Mouse (Mus musculus) retina, postnatal 1 day (tissue): ENCODE measurements around the gene Pik3r4.
A peak's percentile ranks its signal among the peaks of the same experiment; 100 is the strongest.

Experiments used
- DNase-seq: peaks from one replicate; pipeline ENCODE4 v3.0.0-alpha.2; 2012

The Pik3r4 gene

GRCm38 (mm10) chr9:105697764-105698396 is 55.1 kb downstream of the Pik3r4 start:
- DNase-seq: no peak

- no peak for DNase-seq
Measured at GRCm38 (mm10) chr9:105700702-105701101, 57.9 kb downstream of the Pik3r4 start.

DNA sequence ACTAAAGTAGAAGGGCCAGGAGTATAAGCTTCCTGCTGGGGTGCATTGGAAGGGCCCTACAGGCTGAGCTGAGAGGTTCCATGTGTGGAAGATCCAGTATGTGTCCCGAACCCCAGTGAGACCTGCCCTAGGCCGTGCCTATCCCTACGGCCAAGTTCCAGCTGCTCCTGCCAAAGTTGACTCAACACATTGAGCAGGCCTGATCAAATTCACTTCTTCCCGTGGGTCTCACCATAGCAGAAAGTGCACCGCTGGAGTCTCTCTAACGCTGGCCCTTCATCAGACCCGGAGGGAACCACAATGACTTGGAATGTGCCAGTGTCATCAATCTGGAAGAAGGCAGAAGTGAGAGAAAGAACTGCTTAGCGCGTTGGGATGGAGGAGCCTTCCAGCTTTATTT is 59.2 kb downstream of the Pik3r4 start:
- no peak for DNase-seq

DNA sequence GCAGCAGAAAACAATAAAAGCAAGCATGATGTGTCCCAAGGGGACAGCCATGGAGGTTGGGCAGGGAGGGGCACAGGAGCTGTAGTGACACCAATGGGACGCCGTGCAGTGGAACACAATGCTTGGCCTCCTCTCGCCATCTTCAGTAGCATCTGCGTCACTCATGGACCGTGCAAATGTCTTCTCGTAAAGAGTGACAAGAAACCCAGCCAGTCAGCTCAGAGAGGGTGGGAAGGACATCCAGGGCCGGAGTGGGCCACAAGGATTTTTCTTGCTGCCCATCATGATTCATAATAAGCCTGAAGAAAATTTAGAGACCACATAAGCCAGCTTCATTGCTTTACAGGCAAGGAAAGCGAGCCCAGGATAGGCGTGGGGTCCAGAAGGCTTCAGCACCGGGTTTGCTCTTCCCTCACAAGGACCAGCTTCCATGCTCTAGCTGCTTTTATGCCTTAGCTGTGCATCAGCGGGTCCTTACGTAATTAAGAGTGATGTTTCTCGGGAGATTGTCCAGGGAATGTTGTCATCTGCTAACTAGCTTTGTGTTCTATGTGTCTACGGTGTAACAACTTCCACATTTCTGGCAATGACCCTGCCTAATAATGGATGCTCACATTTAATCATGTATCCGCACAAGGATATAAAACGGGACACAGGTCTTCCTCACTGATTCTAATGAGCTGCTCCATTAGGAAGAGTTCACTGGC is 61.6 kb downstream of the Pik3r4 start:
- peak; percentile 24 for DNase-seq

DNA sequence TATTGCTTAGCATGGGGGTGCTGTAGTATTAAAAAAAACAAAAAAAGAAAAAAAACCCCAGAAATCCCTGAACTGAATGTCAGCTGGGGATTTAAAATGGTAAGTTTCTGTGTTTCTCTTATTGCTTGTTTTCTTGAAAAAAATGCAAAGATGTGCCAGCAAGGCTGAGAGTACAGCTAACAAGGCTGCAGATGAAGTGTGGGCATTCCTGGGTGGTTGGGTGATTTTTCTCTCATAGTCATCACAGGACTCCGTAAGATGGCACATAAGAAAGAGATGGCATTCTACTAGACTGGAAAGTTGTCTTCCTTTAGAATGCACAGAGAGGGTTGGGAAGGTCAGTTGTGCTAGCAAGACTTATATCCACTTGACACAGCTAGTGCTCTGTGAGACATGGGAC is 62.2 kb downstream of the Pik3r4 start:
- no peak for DNase-seq

GRCm38 (mm10) chr9:105712049-105712448 is 69.3 kb downstream of the Pik3r4 start:
- no peak for DNase-seq

- no peak for DNase-seq
Measured at GRCm38 (mm10) chr9:105719367-105719766, 76.6 kb downstream of the Pik3r4 start.

GRCm38 (mm10) chr9:105719851-105720395 is 77.1 kb downstream of the Pik3r4 start:
- DNase-seq: no peak

- no peak for DNase-seq
Measured at GRCm38 (mm10) chr9:105720430-105720829, 77.7 kb downstream of the Pik3r4 start.

DNA sequence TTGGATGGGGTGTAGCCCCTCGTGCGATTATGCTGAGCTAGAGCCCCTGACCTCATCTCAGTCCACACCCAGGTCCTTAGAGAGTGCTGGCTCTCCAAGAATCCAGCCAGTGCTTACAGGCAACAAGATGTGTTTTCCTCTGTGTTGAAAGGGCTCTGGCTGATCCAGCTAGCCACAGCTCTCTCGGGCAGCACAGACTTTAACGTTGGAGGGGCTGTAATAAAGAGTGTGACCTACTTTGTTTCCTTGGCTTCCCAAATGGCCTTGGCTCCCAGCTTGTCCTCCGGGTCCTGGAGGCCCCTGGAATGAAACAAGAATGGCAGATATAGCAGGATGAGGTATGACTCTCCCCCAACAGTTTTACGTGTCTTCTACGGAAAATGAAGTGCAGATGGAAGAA is 89.2 kb downstream of the Pik3r4 start:
- DNase-seq: peak; percentile 10

DNA sequence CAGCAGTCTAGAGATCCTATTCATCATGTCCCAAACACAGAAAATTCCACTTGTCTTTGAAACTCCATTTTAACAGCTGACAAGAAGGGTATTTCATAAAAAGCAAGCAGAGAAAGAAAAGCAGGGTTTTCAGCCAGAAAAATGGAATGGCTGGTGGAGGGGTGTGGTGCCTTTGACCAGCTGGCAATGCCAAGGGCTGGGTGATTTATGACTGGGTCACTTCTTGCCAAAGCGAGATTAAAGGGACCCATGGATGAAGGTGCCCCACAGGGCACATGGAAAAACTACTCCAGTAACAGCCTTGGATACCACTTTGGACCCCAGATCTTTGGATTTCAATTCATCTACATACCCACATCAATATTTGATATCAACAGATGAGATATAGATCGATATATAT is 91.9 kb downstream of the Pik3r4 start:
- no peak for DNase-seq

DNA sequence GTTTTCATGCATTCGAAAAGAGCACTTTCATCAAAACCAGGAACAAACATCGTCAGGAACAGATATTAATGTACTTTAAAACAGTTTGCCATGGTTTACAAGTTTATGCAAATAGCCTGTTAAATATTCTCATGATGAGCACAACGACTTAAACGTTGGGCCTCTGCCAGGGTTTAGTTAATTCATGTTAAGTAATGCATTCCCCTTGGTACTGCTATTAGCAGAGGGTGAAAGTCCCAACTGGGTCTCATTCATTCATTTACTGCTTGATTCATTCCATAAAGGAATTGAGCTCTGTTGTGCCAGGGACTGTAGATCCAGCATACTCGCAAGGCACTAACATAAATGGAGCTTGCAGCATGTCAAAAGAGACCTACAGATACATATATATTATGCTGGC is 92.4 kb downstream of the Pik3r4 start:
- DNase-seq: no peak
